Mouse (Mus musculus): ENCODE measurements around the gene Pkn2.

GRCm38 (mm10) chr3:142881872-142882623, at the start of gene Pkn2:
- no peak for TF ChIP-seq CTCF (conservative IDR thresholded peaks at IDR 0.05; ENCODE audit: insufficient read depth, insufficient read length, low read depth, low read length)
- peak; percentile 75 for TF ChIP-seq POLR2A (IDR thresholded peaks at IDR 0.05; ENCODE audit: low read depth, low read length)
